Mouse (Mus musculus): Measurements from ENCODE around the gene Gipc3. TPM values are rescaled to one million over a fixed set of nuclear protein-coding genes. Genes with fewer than 3 reads are reported as not detected.

Gene Gipc3
- polyA plus RNA-seq, 1 experiment, result 0.01 TPM

DNA sequence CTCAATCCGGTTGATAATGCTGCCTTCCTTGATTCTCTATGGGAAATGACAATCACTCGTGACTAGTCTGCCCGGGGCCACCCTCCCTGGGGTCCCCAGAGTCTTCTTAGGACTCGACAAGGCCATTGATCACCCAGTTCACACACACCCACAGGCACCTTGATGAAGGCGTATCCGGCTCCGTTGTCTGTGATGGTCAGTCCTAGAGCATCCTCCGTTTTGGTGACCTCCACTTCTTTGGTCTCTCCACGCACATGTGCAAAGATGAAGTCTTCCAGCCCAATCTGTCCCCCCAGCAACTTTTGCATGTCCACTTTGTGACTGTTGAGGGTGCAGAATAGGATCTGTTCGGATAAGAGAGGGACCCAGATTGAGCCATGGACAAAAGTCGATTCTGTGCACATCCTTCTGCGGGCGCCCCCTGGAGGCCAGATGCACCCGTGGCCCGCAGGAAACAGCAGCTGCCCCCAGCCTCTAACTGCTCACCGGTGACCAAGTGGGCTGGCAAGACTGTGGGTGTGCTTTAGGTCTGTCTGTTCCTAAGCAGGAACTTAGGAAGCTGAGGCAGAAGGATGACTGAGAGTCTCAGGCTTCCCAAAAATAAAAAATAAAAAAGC lies 1.6 kb downstream of the Gipc3 start:
- Histone ChIP-seq H3K36me3 (ENCODE audit: control insufficient read depth) (peaks cover 8% of the 10 kb centered on the region), H3K4me3 (replicated peaks) (no peak overlapping the region), H3K4me1 (ENCODE audit: control insufficient read depth) (peaks cover 34% of the 10 kb centered on the region), H3K27me3 (ENCODE audit: control insufficient read depth) (peaks cover 71% of the 10 kb centered on the region), H3K9me3 (ENCODE audit: control insufficient read depth, low read length) (peaks cover 17% of the 10 kb centered on the region; the same call in 1 of the 2 replicates)
- no peak for TF ChIP-seq TAL1 (IDR thresholded peaks at IDR 0.05; ENCODE audit: low read length)
- no peak for TF ChIP-seq GATA1 (IDR thresholded peaks at IDR 0.05; ENCODE audit: low read length)

DNA sequence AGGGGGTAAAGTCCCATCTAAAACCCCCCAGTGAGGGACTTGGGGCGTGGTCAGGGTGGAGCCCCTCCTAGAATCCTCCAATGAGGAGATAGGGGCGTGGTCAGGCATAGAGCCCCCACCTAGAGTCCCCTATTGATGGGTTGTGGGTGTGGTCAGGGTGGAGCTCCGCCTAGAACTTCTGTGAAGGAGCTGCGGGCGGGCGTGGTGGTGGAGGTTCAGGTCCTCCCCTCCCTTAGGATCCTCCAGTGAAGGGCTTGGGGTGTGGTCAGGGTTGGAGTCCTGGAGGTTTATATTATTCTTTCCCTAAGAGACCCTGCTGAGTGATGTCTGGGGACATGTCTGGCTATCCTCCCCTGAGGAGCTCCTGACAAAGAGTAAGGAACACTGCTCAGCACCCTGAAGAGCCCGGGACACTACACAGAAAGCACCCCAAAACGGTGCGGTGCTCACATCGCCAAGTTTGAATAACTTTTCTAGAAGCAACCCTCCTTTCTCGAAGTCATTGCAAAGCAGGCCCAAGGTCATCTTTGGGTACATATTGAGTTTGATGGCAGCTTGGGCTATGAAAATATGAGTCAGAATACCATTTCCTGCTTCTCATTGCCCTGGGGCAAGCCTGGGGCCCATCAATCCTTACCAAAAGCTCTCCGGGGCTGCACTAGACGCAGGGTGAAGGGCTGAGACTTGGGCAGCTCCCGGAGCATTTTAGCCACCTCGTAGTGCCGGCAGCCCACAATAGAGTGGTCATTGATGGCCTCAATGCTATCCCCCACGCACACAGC lies 2.3 kb downstream of the Gipc3 start:
- peaks cover 28% of the 10 kb centered on the region for H3K4me1 ChIP-seq (ENCODE audit: control insufficient read depth)
- no peak for TF ChIP-seq TAL1 (IDR thresholded peaks at IDR 0.05; ENCODE audit: low read length)
- TF ChIP-seq GATA1 (IDR thresholded peaks at IDR 0.05; ENCODE audit: low read length), result no peak
- H3K27me3 ChIP-seq (ENCODE audit: control insufficient read depth), result peaks cover 67% of the 10 kb centered on the region
- H3K9me3 ChIP-seq (ENCODE audit: control insufficient read depth, low read length), result peaks cover 17% of the 10 kb centered on the region; the same call in 1 of the 2 replicates
- no peak overlapping the region for H3K4me3 ChIP-seq (replicated peaks)
- peaks cover 2% of the 10 kb centered on the region for H3K36me3 ChIP-seq (ENCODE audit: control insufficient read depth)

DNA sequence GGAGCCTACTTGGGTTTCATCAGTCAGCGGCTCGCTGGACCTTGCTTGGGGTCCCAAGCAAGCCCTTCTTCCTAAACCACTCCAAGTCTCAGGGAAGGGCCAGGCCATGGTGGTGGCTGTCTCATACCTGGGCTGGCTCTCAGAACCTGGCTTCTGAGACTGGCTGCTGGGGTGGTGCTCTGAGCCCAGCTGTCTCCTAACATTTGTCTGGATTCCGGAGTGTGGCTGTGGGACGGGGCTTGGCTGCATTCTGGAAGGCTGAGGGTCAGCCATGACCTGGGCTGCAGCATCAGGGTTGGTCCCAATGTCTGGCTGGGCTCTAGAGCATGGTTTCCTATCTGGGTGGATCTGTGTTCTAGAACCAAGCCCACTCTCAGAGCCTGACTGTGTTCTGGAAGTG lies 6.5 kb downstream of the Gipc3 start:
- Histone ChIP-seq H3K9me3 (ENCODE audit: control insufficient read depth, low read length) (peaks cover 7% of the 10 kb centered on the region; the same call in 1 of the 2 replicates), H3K36me3 (ENCODE audit: control insufficient read depth) (no peaks in the 10 kb centered on the region), H3K4me3 (replicated peaks) (no peak overlapping the region), H3K4me1 (ENCODE audit: control insufficient read depth) (peaks cover 19% of the 10 kb centered on the region), H3K27me3 (ENCODE audit: control insufficient read depth) (peaks cover 39% of the 10 kb centered on the region)
- TF ChIP-seq TAL1 (IDR thresholded peaks at IDR 0.05; ENCODE audit: low read length) (no peak), GATA1 (IDR thresholded peaks at IDR 0.05; ENCODE audit: low read length) (no peak)

DNA sequence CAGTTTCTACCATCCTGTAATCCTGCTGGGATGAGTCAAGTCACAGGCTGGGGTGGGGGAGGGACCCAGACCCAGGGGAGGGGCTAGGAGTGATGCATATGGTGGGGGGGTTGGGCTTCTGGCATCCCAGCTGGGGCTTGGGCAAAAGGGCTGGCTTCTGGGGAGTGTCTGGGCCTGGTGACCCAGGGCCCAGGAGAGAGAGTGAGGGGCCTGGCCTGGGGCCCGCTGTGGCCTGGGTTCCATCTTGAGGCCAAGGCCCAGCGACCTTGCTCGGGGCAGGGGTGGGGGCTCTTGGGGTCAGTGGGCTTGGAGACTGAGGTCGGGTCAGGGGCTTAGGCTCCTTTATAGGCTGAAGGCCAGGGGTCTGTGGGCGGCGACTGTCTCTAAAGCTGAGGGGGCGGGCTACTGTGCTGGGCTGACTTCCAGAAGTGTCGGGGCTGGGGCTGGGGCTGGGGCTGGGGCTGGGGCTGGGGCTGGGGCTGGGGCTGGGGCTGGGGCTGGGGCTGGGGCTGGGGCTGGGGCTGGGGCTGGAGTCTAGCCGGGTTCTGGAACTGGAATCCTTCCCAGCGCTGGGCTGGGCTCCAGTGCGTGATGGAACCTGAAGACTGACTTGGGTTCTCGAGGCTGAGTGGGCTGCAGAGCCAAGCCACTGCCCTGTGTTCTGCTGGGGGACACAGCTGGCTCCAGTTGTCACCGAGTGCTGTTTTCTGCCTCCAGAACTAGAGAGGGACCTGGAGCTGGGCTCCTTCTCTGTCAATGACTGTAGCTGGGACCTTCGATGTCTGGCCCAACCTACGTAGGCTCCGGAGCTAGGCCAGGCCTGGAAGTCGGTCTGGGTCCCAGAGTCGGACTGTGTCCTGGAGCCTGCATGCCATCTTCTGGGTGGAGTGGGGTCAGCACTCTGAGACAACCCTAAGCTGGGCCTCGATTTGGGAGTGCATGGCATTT lies 7.4 kb downstream of the Gipc3 start:
- Histone ChIP-seq H3K4me1 (ENCODE audit: control insufficient read depth) (peaks cover 10% of the 10 kb centered on the region), H3K27me3 (ENCODE audit: control insufficient read depth) (peaks cover 33% of the 10 kb centered on the region), H3K4me3 (replicated peaks) (no peak overlapping the region), H3K9me3 (ENCODE audit: control insufficient read depth, low read length) (peaks cover 7% of the 10 kb centered on the region; the same call in 1 of the 2 replicates), H3K36me3 (ENCODE audit: control insufficient read depth) (no peaks in the 10 kb centered on the region)
- TF ChIP-seq TAL1 (IDR thresholded peaks at IDR 0.05; ENCODE audit: low read length), result no peak
- no peak for TF ChIP-seq GATA1 (IDR thresholded peaks at IDR 0.05; ENCODE audit: low read length)

DNA sequence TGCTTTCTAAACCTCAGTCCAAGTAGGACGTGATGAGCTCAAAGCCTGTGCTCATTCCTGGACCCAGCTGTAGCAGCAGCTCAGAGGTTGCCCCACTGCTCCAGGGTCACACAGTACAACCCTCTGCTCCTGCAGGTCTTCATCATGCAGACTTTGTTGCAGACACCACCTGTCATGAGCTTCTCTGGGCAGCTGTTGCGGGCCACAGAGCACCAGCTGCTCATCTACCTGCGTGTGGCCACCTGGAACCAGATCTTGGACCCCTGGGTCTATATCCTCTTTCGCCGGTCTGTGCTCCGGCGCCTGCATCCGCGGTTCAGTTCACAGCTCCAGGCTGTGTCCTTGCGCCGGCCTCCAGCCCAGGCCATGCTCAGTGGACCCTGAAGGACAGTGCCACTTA lies 8.7 kb downstream of the Gipc3 start:
- H3K27me3 ChIP-seq (ENCODE audit: control insufficient read depth), result peaks cover 33% of the 10 kb centered on the region
- H3K9me3 ChIP-seq (ENCODE audit: control insufficient read depth, low read length), result peaks cover 7% of the 10 kb centered on the region; the same call in 1 of the 2 replicates
- H3K4me1 ChIP-seq (ENCODE audit: control insufficient read depth), result peaks cover 7% of the 10 kb centered on the region
- H3K4me3 ChIP-seq (replicated peaks), result no peak overlapping the region
- H3K36me3 ChIP-seq (ENCODE audit: control insufficient read depth), result peaks cover 2% of the 10 kb centered on the region
- TF ChIP-seq TAL1 (IDR thresholded peaks at IDR 0.05; ENCODE audit: low read length) (no peak), GATA1 (IDR thresholded peaks at IDR 0.05; ENCODE audit: low read length) (no peak)

DNA sequence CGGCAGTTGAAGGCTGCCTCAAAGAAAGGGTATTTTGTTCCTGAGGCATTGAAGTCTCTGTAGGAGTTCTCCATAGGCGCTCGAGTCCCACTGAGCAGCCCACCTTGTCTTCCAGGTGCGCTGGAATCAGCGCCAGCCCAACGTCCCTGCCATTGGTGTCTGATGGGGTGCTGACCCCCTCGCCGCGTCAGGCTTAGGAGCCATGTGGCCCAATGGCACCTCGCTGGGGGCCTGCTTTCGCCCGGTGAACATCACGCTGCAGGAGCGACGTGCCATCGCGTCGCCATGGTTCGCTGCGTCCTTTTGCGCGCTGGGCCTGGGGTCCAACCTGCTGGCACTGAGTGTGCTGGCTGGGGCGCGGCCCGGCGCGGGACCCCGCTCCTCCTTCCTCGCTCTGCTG lies 10.8 kb downstream of the Gipc3 start:
- peaks cover 22% of the 10 kb centered on the region for H3K4me1 ChIP-seq (ENCODE audit: control insufficient read depth)
- peaks cover 18% of the 10 kb centered on the region for H3K27me3 ChIP-seq (ENCODE audit: control insufficient read depth)
- peaks cover 21% of the 10 kb centered on the region for H3K36me3 ChIP-seq (ENCODE audit: control insufficient read depth)
- TF ChIP-seq GATA1 (IDR thresholded peaks at IDR 0.05; ENCODE audit: low read length) (no peak), TAL1 (IDR thresholded peaks at IDR 0.05; ENCODE audit: low read length) (no peak)
- no peak overlapping the region for H3K4me3 ChIP-seq (replicated peaks)
- 0 out of 2 replicates have a peak, but pooled peaks cover under 1% of the 10 kb centered on the region for H3K9me3 ChIP-seq (ENCODE audit: control insufficient read depth, low read length)

DNA sequence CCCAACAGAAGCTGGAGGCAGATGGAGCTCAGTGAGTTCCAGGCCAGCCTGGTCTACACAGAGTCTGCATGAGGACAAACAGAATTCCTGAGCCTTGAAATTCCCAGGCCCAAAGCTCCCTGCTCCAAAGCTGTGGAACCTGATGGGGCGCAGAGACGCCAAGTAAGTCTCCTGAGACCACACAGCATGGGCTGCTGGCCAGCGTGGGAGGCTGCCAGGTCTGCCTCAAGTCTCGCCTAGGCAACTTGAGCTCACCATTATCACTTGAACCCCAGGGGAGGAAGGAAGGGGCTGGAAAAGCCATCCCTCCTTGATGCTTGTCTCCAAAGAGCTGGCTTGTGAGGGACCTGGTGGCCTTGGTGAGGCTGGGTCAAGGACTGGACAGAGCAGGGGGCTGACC lies 13.1 kb downstream of the Gipc3 start:
- Histone ChIP-seq H3K27me3 (ENCODE audit: control insufficient read depth) (peaks cover 16% of the 10 kb centered on the region), H3K36me3 (ENCODE audit: control insufficient read depth) (peaks cover 44% of the 10 kb centered on the region), H3K4me1 (ENCODE audit: control insufficient read depth) (peaks cover 30% of the 10 kb centered on the region), H3K9me3 (ENCODE audit: control insufficient read depth, low read length) (no peaks in the 10 kb centered on the region), H3K4me3 (replicated peaks) (no peak overlapping the region)
- TF ChIP-seq TAL1 (IDR thresholded peaks at IDR 0.05; ENCODE audit: low read length), result no peak
- TF ChIP-seq GATA1 (IDR thresholded peaks at IDR 0.05; ENCODE audit: low read length), result no peak

DNA sequence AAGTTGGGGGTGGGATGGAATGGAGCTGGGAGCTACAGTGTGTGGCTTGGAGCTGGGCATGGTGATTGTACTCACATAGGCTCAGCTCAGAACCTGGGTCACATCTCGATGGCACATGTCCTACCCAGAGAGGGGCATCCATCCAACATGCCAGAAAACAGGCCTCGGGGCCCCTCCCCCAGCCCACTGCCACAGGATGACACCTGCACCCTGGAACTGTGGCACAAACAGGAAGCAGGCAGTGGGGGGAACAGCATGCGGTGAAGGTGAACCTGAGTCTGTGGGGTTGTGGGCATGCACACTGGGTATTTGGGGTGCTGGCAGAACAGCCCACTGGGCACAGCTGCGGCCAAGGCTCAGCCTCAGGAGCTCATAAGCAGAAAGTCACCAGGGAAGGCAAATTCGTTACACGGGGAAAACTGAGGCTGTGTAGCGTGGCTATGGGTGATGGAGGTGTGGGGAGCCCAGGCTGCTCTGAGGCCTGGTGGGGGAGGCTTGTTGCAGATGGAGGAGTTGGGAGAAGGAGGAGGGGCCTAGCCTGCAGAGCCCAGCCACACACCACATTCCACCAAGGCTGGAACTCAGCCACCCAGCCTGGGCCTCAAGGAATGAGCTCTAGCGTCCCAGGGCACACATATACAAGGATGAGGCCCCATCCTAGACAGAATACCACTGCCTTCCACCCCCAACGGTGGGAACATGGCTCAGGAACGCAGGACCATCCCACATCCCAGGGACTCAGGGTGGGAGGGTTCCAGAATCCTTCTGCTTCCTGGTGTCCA lies 13.7 kb downstream of the Gipc3 start:
- Histone ChIP-seq H3K27me3 (ENCODE audit: control insufficient read depth) (peaks cover 16% of the 10 kb centered on the region), H3K4me3 (replicated peaks) (no peak overlapping the region), H3K4me1 (ENCODE audit: control insufficient read depth) (peaks cover 30% of the 10 kb centered on the region), H3K9me3 (ENCODE audit: control insufficient read depth, low read length) (no peaks in the 10 kb centered on the region), H3K36me3 (ENCODE audit: control insufficient read depth) (peaks cover 50% of the 10 kb centered on the region)
- TF ChIP-seq TAL1 (IDR thresholded peaks at IDR 0.05; ENCODE audit: low read length) (no peak), GATA1 (IDR thresholded peaks at IDR 0.05; ENCODE audit: low read length) (no peak)
